19 mouse cellular contexts compared by ENCODE assay signal in genomic region chr7:102313535-102313863, GRCm38 (mm10).
"Had no signal": no experiment of that assay in that cellular context is flagged by ENCODE, and none has a peak within 500 bp of the region (broad histone marks: within the 10 kb centered on the region; RNA-seq: fewer than 3 reads in every experiment).

No protein-coding gene starts in this region.

- H3K36me3 ChIP-seq: liver, embryonic 13.5 days had no signal

- H3K9ac ChIP-seq: liver, embryonic 13.5 days; lung, embryonic 14.5 days had no signal

- H3K4me3 ChIP-seq: layer of hippocampus, adult 2 months; left cerebral cortex, adult 2 months; liver, embryonic 13.5 days had no signal

- DNase-seq: kidney, adult 11 months; kidney, postnatal 25 days; layer of hippocampus, postnatal 36 days; liver, embryonic 13.5 days; right cerebral cortex, adult 18-20 months; right cerebral cortex, postnatal 14 days; right cerebral cortex, postnatal 4 days; thymus, adult 2 months; thymus, postnatal 14 days; thymus, postnatal 4 days had no signal

- H3K9me3 ChIP-seq: liver, embryonic 13.5 days had no signal

- H3K27me3 ChIP-seq: liver, embryonic 13.5 days had no signal

- H3K27ac ChIP-seq: kidney, postnatal 0 days; layer of hippocampus, adult 2 months; left cerebral cortex, adult 2 months; macrophage; stomach, postnatal 0 days had no signal

- ATAC-seq: lung, postnatal 0 days; midbrain, embryonic 16.5 days had no signal

- H3K4me2 ChIP-seq: liver, embryonic 13.5 days; lung, embryonic 14.5 days; midbrain, embryonic 11.5 days had no signal
